Mouse (Mus musculus): ENCODE measurements around the gene Itpr1.

Gene Itpr1

GRCm38 (mm10) chr6:108325948-108326411, 113.1 kb downstream of the Itpr1 start:
- DNase-seq (ENCODE audit: low read depth), result no peak

DNA sequence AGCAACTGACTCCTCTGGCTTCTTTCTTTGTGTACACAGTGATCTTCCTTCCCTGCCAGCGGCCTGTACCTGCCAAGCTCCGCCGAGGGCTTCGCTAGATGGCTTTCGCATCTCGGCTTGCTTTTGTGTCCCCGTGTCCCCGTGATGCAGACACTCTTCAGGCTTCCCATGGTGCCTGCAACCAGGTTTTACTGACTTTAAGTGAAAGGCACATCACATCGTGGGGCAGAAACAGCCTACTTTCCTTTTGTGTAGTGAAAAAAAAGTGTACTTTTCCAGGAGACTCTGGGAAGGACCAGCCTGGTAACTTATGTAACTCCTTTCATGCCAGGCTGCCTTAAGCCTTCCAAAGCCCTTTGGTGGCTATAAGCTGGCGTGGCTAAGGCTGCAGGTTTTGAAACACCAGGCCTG, 113.9 kb downstream of the Itpr1 start:
- DNase-seq (ENCODE audit: low read depth), result no peak

GRCm38 (mm10) chr6:108327561-108327960, 114.7 kb downstream of the Itpr1 start:
- no peak for DNase-seq (ENCODE audit: low read depth)

DNA sequence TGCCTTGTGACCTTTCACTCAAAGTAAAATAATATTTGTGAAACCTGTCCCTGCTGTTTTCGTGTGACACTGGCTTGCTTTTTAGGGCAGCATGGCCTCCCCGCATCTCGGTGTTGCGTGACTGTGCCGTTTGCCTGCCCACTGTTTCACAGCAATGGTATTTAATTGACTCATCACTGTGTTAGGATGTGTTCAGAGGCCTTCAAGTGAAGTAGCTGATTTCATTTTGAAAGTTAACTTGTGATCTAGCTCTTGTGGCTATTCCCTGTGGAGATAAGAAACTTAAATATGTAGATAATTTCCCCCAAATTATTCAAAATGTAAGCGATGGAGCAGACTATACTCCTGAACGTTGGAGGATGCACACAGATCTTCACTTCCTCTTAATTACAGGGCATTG, 115.4 kb downstream of the Itpr1 start:
- no peak for DNase-seq (ENCODE audit: low read depth)

DNA sequence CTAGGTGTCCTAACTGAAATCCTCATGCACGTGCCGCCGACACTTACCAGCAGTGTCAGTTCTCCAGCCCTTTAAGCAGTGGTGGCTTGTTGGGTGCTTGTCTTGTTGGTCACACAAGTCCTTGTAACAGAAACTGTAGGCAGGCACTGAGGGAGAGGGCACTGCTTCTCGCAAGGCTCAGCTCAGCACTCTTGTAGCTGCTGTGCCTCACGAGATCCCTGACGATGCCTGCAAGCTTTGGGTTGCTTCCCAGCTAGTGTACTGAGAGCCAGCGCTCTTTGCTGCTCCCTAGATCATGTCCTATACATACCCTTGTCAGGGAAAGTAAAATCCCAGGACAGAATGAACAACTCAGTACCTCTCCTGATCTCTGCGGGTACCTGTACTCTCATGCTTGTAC, 117.6 kb downstream of the Itpr1 start:
- DNase-seq (ENCODE audit: low read depth), result no peak

GRCm38 (mm10) chr6:108331268-108331667, 118.4 kb downstream of the Itpr1 start:
- DNase-seq (ENCODE audit: low read depth), result no peak

DNA sequence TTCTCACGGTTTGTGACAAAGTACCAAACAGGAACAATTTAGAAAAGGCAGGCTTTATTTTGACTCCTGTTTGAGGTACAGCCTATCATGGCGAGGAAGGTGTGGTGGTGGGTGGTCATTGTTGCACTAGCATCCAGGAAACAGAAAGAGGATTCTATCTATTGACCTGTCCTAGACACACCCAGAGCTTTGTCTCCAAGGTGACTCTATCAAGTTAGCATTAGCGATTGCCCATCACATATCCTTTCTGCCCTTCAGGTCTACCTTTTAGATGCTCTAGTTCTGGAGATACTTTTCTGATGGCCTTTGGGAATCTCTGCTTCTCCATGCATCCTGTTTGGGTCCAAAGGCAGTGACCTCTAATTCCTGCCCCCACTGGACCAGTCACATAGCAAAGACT, 121.2 kb downstream of the Itpr1 start:
- DNase-seq (ENCODE audit: low read depth), result no peak

DNA sequence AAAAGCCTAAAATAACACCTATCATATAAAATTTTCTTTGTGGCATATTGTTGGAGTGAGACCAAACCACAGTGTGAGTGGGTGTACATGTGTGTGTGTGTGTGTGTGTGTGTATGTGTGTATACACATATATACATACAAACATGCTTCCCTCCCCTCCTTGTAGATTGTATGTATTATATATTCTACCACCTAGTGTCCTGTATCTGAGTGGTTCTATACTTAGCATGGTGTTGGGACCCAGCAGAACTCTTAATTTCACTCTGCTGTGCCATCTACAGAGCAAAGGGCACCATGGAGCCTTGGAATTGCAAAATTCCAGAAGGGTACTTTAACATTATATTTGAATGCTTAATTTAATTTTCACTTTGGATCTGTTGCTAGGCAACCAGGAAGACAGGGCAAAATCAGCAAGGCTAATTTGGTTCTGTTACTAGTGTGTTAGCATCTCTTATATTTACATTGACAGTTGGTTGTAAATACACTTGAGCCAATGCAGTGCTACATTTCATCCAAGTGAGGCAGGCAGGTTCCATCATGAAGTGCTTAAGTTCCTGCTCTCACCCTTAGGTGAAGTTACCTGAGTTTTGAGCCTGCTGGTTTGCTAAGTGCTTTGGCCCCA, 122.4 kb downstream of the Itpr1 start:
- no peak for DNase-seq (ENCODE audit: low read depth)

DNA sequence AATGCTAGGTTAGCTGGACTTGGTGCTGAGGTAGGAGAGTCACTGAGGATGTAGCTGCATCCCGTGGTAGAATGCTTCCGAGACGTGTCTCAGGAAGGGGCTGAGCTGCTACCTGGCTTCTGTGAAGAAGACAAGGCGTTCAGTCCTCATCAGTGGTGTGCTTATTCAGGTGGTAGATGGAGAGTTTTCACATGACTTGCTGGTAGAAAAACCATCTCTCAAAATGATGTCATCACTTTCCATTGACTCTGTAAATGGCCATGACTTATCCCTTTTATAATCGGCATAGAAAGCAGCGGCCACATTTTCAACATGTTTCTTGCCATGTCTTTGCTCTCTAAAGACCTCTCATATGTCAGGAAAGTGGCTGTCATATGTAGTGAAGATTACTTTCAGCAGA, 123.6 kb downstream of the Itpr1 start:
- no peak for DNase-seq (ENCODE audit: low read depth)

DNA sequence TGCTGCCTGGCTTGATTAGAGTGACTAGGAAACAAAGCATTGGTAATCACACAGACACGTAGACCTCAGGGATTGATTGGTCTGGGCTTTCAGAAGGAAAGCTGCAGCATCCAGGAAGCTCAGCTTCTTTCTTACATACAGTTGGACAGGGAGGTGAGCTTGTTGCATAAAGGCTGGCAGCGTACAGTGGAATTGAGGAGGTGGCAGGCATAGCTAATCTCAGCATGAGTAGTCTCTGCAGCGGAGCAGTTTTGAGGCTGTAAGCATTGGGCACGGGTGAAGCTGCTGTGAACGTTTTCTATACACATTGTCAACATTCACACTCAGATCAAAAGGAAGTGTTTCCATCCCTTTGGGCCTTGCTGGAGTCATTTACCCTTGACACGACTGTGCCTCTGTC, 124.4 kb downstream of the Itpr1 start:
- DNase-seq (ENCODE audit: low read depth), result no peak

- no peak for DNase-seq (ENCODE audit: low read depth)
Measured at GRCm38 (mm10) chr6:108338362-108338761, 125.5 kb downstream of the Itpr1 start.

GRCm38 (mm10) chr6:108342989-108343388, 130.1 kb downstream of the Itpr1 start:
- DNase-seq (ENCODE audit: low read depth), result no peak

GRCm38 (mm10) chr6:108343781-108344310, 130.9 kb downstream of the Itpr1 start:
- DNase-seq (ENCODE audit: low read depth), result no peak

DNA sequence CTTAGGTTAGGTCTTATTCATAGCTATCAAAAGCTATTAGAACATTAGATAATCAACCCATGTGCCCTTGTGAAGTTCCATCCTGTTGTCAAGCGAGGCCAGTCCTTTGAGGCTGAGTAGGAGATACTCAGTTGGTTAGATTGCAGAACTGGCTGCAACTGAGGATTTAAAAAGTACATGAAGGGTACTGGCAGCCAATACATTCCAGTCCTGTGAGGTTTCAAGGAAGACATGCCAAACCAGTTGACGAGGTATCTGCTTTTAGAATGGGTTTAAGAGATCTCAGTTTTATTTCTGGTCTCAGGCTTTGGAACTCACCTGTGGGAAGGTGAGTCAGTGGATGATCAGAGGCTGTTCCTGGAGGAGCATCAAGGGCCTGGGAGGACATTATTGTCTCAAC, 137.9 kb downstream of the Itpr1 start:
- DNase-seq (ENCODE audit: low read depth), result no peak

DNA sequence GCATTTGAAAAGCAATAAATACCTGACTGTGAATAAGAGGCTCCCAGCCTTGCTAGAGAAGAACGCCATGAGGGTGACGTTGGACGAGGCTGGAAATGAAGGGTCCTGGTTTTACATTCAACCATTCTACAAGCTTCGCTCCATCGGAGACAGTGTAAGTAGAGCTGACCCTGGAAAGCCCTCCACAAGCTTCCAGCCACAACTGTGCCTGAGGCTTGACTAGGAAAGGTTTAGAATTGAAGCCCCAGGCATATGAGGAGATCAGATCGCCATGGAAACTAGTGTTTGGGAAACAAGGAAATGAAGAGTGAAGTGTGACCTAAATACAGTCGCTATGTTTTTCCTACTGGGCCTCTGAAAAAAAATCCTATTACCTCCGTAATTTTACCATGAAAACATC, 139.1 kb downstream of the Itpr1 start:
- DNase-seq (ENCODE audit: low read depth), result no peak

DNA sequence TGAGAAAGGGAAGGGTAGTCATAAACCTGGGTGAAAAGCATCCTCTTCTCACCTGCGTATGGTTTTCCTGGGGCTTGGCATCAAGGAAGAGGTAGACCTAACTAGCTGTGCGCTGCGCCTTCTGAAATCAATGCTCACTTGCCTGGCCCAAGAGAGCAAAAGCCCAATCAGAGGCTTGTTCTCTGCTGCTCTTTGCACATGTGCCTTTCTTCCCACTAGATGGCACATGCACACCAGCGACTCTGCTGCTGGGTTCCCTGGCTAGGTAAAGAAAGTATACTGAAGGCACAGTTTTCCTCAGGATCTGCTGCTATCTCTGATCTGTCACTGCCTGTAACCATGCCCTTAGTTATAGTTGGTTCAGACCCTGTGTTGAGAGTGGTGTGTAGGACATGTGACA, 154.5 kb downstream of the Itpr1 start:
- no peak for DNase-seq (ENCODE audit: low read depth)

DNA sequence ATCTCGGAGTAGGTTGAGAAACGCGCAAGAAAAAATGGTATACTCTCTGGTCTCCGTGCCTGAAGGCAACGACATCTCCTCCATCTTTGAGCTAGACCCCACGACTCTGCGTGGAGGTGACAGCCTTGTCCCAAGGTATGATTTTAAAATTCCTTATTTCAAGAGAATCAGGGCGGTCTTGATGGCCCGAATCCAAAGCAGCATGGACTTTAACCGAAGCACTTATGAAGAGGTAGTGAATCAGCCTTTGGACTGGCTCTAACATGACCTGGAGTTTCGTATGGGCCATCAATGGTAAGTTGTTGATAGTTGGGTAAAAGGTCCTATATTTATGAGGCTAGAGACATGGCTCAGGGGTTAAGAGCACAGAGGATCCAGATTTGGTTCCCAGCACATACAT, 156.1 kb downstream of the Itpr1 start:
- no peak for DNase-seq (ENCODE audit: low read depth)

DNA sequence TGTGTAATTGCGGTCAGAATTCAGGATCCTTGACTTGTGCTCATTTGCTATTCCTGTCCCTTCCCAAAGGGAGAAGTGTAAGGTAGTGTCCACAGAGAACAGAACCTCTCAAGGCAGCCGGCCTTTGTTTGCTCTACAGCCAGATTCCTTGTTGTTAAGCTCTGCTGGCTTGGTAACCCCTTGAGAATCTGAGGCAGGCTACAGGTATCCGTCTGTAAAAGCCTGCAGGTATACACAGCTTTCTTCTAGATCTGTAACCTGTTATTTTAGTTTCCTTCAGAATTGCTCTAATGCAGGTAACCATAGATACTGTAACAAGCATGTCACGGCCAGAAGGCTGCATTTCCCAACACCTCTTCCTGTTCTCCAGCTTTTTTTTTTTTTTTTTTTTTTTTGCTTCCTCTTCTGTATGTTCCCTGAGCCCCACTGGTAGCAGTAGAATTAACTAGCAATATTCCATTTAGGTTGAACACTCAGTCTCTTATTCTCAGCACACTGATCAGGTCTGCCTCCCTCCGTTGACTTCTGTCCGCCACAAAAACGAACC, 158.5 kb downstream of the Itpr1 start:
- DNase-seq (ENCODE audit: low read depth), result no peak

GRCm38 (mm10) chr6:108374019-108374418, 161.1 kb downstream of the Itpr1 start:
- no peak for DNase-seq (ENCODE audit: low read depth)

DNA sequence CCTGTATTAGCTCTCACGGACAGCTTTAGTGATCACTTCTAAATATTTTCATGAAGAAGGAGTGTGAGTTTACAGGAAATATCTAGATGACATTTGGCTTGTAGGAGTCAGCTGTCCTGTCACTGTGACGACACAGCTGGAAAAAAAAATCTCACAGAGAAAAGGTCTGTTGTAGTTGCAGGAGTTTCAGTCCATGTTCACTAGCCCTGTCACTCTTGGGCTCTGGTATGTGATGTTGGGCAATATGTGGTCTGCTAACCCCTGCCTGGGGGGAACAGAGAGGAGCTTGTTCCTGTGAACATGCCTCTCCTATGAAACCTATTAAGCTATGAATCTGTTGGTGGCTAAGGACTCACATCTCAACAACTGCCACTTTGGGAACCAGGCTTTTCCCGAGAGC, 166.1 kb downstream of the Itpr1 start:
- no peak for DNase-seq (ENCODE audit: low read depth)

- no peak for DNase-seq (ENCODE audit: low read depth)
Measured at GRCm38 (mm10) chr6:108380209-108380608, 167.3 kb downstream of the Itpr1 start.

DNA sequence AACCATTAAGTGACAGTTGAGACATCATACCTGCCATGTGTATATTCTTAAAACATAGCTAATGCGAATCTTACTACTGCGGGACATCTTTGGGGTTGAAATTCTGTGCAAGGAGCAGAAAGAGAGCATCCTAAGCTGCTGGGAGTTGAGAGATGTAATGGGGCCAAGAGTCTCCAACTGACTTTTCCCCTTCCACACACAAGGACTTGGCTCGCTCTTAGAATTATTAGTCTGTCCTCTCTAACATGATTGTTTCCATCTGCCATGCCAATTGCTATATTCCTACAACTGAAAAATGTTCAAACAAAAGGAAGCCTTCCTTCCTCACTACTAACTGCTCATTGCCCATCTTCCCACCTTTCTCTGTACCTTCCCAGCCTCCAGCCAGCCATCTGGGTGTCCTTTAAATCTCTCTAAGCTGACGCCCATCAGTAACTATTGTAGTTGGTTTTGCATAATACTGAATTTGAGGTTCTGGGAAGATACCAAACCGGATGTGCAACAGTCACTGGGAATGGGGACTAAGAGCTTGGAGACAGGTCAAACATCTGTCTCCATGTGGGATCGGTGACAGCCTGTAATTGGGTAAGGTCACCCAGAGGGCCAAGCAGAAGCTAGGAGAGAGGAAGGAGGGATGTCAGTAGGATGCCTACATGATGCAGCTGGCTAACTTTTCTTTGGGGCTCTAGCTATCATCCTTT, 177.9 kb downstream of the Itpr1 start:
- DNase-seq (ENCODE audit: low read depth), result no peak

DNA sequence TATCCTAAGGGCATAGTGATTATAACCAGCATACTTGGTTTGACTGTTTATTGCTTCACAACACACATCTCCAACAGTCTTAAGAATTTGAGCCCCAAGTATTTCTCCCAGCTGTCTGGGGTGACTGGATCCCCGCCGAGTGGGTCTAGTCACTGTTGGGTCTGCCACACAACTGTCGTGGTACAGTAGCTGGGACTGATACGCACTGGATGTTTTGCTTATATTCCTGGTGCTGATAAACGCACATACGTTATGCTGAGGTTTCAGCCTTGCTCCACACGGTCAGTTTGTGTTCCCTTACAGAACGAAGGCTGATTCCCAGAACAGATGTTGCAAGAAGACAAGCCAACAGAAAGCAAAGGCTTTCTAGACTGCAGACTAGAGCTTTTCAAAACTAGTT, 180.2 kb downstream of the Itpr1 start:
- no peak for DNase-seq (ENCODE audit: low read depth)

All from c-Kit-positive CD71-positive TER-119-negative erythroid progenitor cells, embryonic 14.5 days (primary cell).